Mouse (Mus musculus): ENCODE data around the gene Lrp11. TPM values are rescaled to one million over a fixed set of nuclear protein-coding genes. Genes with fewer than 3 reads are reported as not detected.
A peak's percentile ranks its signal among the peaks of the same experiment; 100 is the strongest.

The Lrp11 gene
- polyA plus RNA-seq (2012; fragmentation: generic; extraction: Trizol): 7.9 TPM
- long read RNA-seq, experiment 1, partial matches to known transcripts: 0 of 5 reads
- long read RNA-seq, experiment 1, other reads (novel, unspliced or antisense): 2 of 5 reads
- long read RNA-seq, experiment 2, transcript Lrp11-205 (3 exons, 976 nt): minor isoform, 11 of 112 reads
- long read RNA-seq, experiment 2, transcript Lrp11-201 (7 exons, 3,386 nt): major isoform, 73 of 112 reads
- long read RNA-seq, experiment 2, partial matches to known transcripts: 1 of 112 reads
- long read RNA-seq, experiment 2, other reads (novel, unspliced or antisense): 27 of 112 reads

DNA sequence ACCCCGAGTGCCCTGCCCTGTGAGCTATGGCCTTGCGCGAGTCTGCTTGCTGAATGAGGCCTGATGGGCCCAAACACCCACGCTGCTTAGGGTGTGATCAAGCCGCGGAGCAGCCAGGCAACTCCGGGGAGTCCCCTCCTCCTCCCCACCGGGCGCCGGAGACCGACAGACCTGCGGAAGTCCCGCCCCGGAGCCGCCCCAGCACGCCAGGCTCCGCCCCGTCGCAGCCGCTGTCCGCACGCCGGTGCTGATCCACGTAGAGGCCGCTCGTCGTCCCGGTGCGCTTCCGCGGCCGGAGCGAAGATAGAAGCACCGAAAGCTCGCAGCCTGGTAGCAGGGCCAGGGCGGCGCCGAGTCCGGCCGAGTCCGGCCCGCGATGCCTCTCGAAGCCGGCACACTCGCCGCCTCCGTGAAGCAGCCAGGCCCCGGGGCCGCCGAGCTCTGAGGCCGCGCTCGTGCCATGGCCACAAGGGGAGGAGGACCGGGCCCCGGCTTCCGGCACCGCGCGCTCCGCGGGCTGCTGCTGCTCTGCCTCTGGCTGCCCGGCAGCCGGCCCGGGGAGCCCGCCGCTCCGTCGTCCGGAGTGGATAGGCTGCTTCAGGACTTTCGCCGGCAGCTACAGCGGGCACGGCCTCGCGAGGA, at the start of gene Lrp11:
TSS of gene Lrp11 (plus strand) at position 209 of the 642 bp plus-strand sequence.
- no peaks in the 10 kb centered on the region for H3K79me2 ChIP-seq (ENCODE audit: control insufficient read depth, insufficient read depth)
- TF ChIP-seq MAX (IDR thresholded peaks at IDR 0.05) (no peak), CTCF (IDR thresholded peaks at IDR 0.05; ENCODE audit: control insufficient read depth, insufficient read depth, insufficient read length) (no peak), USF1 (IDR thresholded peaks at IDR 0.05; ENCODE audit: low read depth) (no peak), CEBPB (IDR thresholded peaks at IDR 0.05; ENCODE audit: low read depth) (no peak), MYOG (IDR thresholded peaks at IDR 0.05; ENCODE audit: control insufficient read depth, extremely low read depth, insufficient read length) (no peak), FOSL1 (IDR thresholded peaks at IDR 0.05; ENCODE audit: insufficient read depth, low read length, poor library complexity, severe bottlenecking) (no peak), MYOD1 (IDR thresholded peaks at IDR 0.05; ENCODE audit: control insufficient read depth, insufficient read length, low read depth) (no peak)
- no peaks in the 10 kb centered on the region for H3K36me3 ChIP-seq (ENCODE audit: control insufficient read depth, insufficient read depth)
- no peaks in the 10 kb centered on the region for H3K79me3 ChIP-seq (ENCODE audit: low read depth)
- H3K27me3 ChIP-seq (ENCODE audit: control insufficient read depth, insufficient read depth, insufficient read length): no peaks in the 10 kb centered on the region
- H3K4me3 ChIP-seq (ENCODE audit: insufficient read depth, poor library complexity, severe bottlenecking): peak within 1 kb of the TSS; percentile 48
- peak within 1 kb of the TSS; percentile 86 for H3ac ChIP-seq (ENCODE audit: control insufficient read depth, insufficient read length, low read depth)

DNA sequence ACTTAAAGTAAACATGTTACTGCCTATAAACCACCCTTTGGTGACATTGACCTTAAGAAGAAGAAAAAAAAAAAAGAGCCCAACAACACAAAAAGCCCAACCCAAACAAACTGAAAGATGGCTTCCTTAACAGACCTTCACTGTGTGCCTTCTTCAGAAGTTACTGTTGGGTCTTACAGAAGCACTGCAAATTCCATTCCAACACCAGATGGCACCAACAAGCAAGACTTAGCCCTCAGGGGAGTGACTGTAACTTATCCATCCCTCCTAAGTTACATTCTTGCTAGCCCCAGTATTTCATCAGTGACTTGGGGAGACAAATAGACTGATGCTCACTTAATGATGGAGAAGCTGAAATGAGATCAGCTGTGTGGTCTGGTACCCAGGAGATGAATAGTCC, 11.6 kb upstream of the Lrp11 start:
- no peaks in the 10 kb centered on the region for H3K36me3 ChIP-seq (ENCODE audit: control insufficient read depth, insufficient read depth)
- no peak for TF ChIP-seq FOSL1 (IDR thresholded peaks at IDR 0.05; ENCODE audit: insufficient read depth, low read length, poor library complexity, severe bottlenecking)
- TF ChIP-seq CTCF (IDR thresholded peaks at IDR 0.05; ENCODE audit: control insufficient read depth, insufficient read depth, insufficient read length): no peak
- no peak for TF ChIP-seq MYOD1 (IDR thresholded peaks at IDR 0.05; ENCODE audit: control insufficient read depth, insufficient read length, low read depth)
- no peak for TF ChIP-seq USF1 (IDR thresholded peaks at IDR 0.05; ENCODE audit: low read depth)
- TF ChIP-seq MAX (IDR thresholded peaks at IDR 0.05): no peak
- no peak for TF ChIP-seq MYOG (IDR thresholded peaks at IDR 0.05; ENCODE audit: control insufficient read depth, extremely low read depth, insufficient read length)
- TF ChIP-seq CEBPB (IDR thresholded peaks at IDR 0.05; ENCODE audit: low read depth): no peak
- no peaks in the 10 kb centered on the region for H3K79me2 ChIP-seq (ENCODE audit: control insufficient read depth, insufficient read depth)
- H3K4me3 ChIP-seq (ENCODE audit: insufficient read depth, poor library complexity, severe bottlenecking): no peak overlapping the region
- peaks cover 13% of the 10 kb centered on the region for H3K27me3 ChIP-seq (ENCODE audit: control insufficient read depth, insufficient read depth, insufficient read length)
- H3ac ChIP-seq (ENCODE audit: control insufficient read depth, insufficient read length, low read depth): no peak overlapping the region
- no peaks in the 10 kb centered on the region for H3K79me3 ChIP-seq (ENCODE audit: low read depth)

DNA sequence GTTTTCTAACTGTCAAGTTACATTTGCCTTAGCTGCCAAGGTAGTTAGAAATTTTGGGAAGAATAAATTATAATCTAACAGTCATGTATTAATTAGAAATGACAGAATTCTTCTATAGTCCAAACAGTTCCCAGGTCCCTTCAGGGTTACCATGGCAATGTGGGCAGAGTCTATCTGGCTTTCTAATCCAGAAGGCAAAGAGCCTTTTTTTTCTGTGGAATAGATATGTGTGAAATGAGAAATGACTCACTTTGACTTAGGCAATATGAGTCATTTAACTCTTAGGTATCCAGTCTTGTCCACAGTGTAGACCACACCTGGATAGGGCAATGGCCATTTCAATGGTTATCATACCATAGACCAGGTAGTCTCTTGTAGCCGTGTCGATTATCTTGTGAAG, 8.2 kb upstream of the Lrp11 start:
- H3K27me3 ChIP-seq (ENCODE audit: control insufficient read depth, insufficient read depth, insufficient read length): peaks cover 13% of the 10 kb centered on the region
- H3K79me2 ChIP-seq (ENCODE audit: control insufficient read depth, insufficient read depth): no peaks in the 10 kb centered on the region
- H3K79me3 ChIP-seq (ENCODE audit: low read depth): no peaks in the 10 kb centered on the region
- no peak overlapping the region for H3K4me3 ChIP-seq (ENCODE audit: insufficient read depth, poor library complexity, severe bottlenecking)
- H3K36me3 ChIP-seq (ENCODE audit: control insufficient read depth, insufficient read depth): no peaks in the 10 kb centered on the region
- H3ac ChIP-seq (ENCODE audit: control insufficient read depth, insufficient read length, low read depth): no peak overlapping the region
- TF ChIP-seq FOSL1 (IDR thresholded peaks at IDR 0.05; ENCODE audit: insufficient read depth, low read length, poor library complexity, severe bottlenecking): no peak
- no peak for TF ChIP-seq CTCF (IDR thresholded peaks at IDR 0.05; ENCODE audit: control insufficient read depth, insufficient read depth, insufficient read length)
- no peak for TF ChIP-seq CEBPB (IDR thresholded peaks at IDR 0.05; ENCODE audit: low read depth)
- no peak for TF ChIP-seq MAX (IDR thresholded peaks at IDR 0.05)
- TF ChIP-seq MYOG (IDR thresholded peaks at IDR 0.05; ENCODE audit: control insufficient read depth, extremely low read depth, insufficient read length): no peak
- TF ChIP-seq MYOD1 (IDR thresholded peaks at IDR 0.05; ENCODE audit: control insufficient read depth, insufficient read length, low read depth): no peak
- no peak for TF ChIP-seq USF1 (IDR thresholded peaks at IDR 0.05; ENCODE audit: low read depth)

DNA sequence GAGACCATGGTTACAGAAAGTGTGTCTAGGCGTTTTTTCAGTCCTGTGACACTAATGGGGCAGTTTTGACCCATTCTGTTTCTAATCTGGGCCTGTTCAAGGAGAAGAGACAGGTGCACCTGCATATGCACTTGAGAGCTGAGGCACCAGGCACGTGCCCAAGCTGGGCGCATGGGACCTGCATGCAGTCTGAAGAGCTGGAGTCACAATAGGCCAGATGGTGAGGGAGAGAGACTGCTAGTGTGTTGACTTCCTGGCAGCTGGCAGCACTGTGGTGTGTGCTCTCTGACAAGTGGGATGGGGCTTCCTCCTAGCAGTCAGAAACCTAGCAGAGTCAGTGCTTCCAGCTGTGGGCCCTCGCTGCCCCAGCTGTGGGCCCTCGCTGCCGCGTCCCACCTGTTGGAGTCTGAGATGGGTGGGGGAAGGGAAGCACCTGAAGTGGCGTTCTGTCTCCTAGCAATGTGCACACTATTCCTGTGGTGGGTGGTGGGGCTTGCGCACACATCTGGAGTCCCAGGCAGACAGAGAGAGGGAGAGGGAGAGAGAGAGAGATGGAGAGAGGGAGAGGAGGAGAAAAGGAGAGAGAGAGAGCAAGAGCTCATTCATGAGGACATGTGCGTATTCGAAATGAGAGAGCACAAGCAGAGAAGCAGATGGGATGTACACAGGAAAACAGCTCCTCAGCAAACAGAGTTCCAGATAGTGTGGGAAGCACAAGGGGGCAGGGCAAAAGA, 7.3 kb upstream of the Lrp11 start:
- Histone ChIP-seq H3K79me2 (ENCODE audit: control insufficient read depth, insufficient read depth) (no peaks in the 10 kb centered on the region), H3K36me3 (ENCODE audit: control insufficient read depth, insufficient read depth) (no peaks in the 10 kb centered on the region)

DNA sequence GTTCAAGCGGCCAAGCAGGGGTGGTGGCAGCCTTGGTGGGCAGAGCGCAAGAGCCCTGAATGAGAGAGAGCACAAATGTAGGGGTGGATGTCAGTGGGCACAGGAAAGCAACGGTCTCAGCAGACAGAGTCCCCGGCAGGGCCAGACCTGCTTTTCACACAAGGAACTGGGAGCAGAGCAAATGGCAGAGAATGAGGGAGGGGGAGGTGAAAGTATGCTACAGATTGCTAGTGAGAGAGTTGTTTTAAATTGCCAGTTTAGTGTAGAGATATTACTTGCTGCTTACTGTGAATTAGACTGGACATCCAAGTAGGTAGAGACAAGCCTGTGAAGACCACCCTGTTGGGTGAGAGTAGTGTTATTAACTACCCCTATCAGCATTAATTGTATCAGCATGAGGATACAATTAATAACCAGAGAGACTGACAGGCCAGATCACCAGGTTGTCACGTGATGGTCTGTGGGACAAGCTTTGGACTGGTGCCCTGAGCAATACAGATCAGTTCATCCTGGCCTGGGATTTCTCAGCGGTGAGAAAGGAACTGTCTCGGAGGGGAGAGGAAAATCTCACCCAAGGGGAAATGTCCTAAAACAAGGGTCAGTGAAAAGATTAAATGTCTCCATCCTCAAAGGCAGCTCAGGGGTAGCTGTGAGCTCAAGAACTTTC, 6.6 kb upstream of the Lrp11 start:
- TF ChIP-seq USF1 (IDR thresholded peaks at IDR 0.05; ENCODE audit: low read depth) (peak; percentile 67), CTCF (IDR thresholded peaks at IDR 0.05; ENCODE audit: control insufficient read depth, insufficient read depth, insufficient read length) (no peak)
- Histone ChIP-seq H3K79me3 (ENCODE audit: low read depth) (no peaks in the 10 kb centered on the region), H3ac (ENCODE audit: control insufficient read depth, insufficient read length, low read depth) (no peak overlapping the region), H3K79me2 (ENCODE audit: control insufficient read depth, insufficient read depth) (no peaks in the 10 kb centered on the region), H3K4me3 (ENCODE audit: insufficient read depth, poor library complexity, severe bottlenecking) (no peak overlapping the region), H3K27me3 (ENCODE audit: control insufficient read depth, insufficient read depth, insufficient read length) (peaks cover 13% of the 10 kb centered on the region), H3K36me3 (ENCODE audit: control insufficient read depth, insufficient read depth) (no peaks in the 10 kb centered on the region)

More for the DNA sequence above, 7.3 kb upstream of the Lrp11 start:
- Histone ChIP-seq H3K27me3 (ENCODE audit: control insufficient read depth, insufficient read depth, insufficient read length) (peaks cover 13% of the 10 kb centered on the region), H3K79me3 (ENCODE audit: low read depth) (no peaks in the 10 kb centered on the region), H3K4me3 (ENCODE audit: insufficient read depth, poor library complexity, severe bottlenecking) (no peak overlapping the region), H3ac (ENCODE audit: control insufficient read depth, insufficient read length, low read depth) (no peak overlapping the region)
- no peak for TF ChIP-seq USF1 (IDR thresholded peaks at IDR 0.05; ENCODE audit: low read depth)
- TF ChIP-seq MYOD1 (IDR thresholded peaks at IDR 0.05; ENCODE audit: control insufficient read depth, insufficient read length, low read depth): no peak
- no peak for TF ChIP-seq FOSL1 (IDR thresholded peaks at IDR 0.05; ENCODE audit: insufficient read depth, low read length, poor library complexity, severe bottlenecking)

Measured in C2C12 (cell line).